Mouse (Mus musculus) activated CD4-positive, CD25-positive, alpha-beta regulatory T cell, adult 4 months (primary cell): ENCODE results near the gene Nlrp6. TPM values are rescaled to one million over a fixed set of nuclear protein-coding genes. Genes with fewer than 3 reads are reported as not detected.
"Not testable (repeated sequence)": the region's sequence is repeated elsewhere in the genome, so short reads cannot be mapped to it uniquely, and the experiment has no call there.

Source experiments
- ATAC-seq: one replicate; pipeline ENCODE4 v1.8.0; 2017
- polyA plus RNA-seq, 2 experiments: library from polyadenylated mRNA; unstranded; fragments of 100-300 nt; shearing (Covaris generic); gene quantifications; one replicate each; pipeline ENCODE4 v1.2.1; 2017

Gene Nlrp6
- not detected for polyA plus RNA-seq

DNA sequence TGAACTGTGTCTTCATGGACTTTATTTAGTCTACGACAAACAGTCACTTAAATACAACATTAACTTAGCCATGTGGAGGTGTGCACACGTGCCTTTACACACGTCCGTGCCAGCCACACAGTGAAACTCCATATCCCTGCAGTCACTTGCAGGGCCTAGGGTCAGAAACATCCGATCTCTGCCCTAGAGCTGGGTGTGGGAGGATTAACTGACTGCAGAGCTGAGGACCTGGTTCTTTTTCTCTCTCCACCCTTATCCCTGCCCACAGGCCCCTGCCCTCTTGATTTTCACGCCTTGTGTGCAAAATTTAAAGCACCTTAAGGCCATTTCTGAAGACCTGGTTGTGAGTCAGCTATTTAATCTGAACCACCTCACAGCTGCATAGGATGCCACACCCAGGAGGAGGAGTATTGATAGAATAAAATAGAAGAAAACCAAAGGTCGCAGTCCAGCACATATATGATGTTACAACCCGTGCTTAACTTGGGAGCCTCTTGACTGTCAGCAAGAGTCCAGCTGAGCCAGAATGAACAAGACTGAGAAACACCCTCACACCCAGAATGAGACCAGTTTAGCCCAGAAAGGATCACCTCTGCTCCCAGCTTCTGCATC, at the start of gene Nlrp6:
Gene Nlrp6, plus strand, starts transcription at position 485 of the 612 bp plus-strand sequence.
- ATAC-seq: no peak

DNA sequence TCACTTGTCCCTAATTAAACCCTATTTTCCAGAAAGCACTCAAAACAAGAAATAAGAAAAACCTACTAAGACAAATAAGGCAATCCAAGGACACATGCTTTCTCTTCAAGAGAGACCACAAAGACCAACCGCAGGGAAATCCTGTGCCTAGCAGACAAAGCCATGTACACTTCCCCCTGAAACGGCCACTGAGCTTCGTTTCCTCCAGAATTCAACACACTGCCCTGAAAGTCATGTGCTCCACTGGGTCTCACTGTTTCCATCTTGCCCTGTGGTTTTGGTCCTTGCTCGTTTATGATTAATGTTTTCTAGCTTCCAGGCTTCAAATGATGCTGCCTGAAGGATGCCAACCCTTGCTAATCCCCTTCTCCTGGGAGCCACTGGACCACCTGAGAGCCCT, 46.5 kb upstream of the Nlrp6 start:
- ATAC-seq: no peak

DNA sequence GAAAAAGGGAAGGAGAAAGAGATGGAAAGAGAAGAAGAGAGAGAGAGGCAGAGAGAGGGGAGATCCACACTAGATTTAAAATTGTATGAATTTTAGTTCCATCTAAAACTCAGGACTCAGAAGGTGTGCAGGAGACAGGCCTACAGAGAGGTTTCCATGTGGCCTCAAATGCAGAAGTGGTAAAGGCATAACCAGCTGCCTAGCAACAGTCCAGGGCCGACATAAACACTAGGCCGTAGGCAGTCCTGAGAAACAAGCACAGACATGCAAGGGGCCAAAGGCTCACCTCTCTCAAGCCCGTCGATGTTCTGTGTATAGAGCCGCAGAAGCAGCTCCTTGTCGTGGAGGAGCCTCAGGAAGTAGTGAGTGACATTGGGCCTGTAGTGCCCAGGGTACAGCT, 43.3 kb upstream of the Nlrp6 start:
- no peak for ATAC-seq

DNA sequence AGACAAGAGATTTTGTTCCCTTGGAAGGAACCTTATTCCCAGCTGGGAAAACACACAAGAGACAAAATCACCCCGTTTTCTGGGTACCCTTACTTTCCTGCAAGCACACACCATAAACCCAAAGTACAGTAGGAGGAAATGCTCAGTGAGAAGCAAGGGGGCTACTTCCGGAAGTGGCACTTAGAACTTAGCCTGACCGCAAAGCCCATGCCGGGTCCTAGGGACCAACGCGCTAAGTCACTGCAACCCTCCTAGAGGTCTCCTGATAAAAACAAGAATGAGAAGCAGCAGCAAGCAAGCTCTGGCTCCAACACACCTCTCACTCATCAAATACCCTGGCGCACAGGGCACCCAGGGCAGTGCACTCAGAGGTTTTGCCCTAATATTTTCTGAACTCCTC, 41.3 kb upstream of the Nlrp6 start:
- no peak for ATAC-seq

DNA sequence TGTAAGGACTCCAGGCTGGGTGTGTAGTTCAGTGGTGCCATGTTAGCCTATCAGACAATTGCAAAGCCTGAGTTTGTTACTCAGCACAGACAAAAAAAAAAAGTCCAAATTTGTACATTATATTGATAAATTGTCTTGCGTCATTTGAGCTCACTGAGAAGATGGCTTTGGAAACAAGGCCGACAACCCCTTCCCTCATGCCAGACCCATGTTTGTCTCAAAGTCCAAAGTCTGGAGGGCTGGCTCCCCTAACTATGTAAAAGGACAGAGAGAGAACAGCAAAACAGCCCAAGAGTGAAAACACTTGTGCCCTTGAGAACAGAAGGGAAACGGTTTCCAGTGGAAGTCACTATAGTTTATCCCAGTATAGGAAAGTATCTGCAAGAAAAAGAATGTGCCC, 40.3 kb upstream of the Nlrp6 start:
- no peak for ATAC-seq

DNA sequence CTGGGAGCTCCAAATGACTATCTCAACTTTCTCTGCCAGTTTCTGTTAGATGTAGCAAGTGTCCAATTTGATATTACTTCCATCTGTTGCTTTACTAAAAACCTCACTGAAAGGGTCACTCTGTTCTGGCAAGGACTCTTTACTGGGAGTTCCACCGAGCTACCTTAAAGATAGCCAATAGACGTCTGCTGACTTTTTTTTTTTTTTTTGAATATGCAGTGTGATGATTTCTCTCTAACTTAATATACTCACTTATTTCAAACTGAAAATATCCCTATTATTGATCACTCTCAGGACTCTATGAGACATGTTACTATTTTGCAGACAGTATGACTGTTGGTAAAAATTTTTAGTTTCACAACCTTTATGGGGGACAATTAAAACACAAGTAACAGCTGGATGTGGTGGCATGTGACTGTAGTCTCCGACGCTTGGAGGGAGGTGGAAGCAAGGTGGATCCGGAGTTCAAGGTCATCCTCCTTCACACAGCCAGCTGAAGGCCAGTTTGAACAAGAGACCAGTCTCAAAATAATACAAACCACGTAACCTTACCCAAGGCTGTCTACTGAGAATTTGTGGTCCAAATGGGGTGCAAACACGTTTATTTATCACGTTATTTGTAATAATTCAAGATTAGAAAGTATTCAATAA, 39.7 kb upstream of the Nlrp6 start:
- no peak for ATAC-seq

DNA sequence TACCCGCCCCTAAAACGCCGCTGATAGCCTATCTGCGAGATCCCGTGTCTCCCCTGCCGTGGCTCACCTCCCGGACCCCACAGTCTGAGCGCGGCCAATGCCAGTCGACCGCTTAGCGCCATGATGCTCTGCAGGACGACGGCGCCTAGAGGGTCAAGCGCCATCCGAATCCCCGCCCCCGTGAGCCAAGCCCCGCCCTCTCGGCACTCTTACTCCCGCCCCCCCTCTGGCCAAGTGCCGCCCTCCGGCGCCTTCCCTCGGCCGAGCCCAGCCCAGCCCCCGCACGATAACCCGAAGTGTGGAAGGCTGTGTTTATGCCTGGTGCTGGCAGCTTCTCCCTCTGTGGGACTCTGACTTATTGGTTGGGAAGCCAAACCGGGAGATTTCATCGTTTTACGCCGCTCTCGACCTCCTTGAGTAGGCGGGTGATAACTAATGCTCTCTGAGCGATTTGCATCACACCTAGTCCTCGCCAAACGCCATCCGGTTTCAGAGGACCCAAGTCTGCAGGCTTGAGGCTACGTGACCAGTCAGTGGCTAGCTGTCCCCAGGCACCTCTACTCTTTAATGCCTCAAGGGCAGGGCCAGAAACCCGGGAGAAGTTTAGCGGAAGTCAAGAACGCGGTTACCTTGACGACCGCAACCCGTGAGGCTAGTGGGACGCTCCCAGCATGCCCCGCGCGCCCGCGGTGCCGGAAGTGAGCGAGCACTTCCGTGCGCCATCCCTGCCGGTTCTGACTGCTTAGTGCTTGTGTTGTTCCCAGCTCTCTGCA, 38.8 kb upstream of the Nlrp6 start, which contains the start of the genes Psmd13 and Sirt3:
Gene Psmd13, plus strand, starts transcription at position 273 of the 773 bp plus-strand sequence.
Gene Sirt3, minus strand, starts transcription at position 614 of the 773 bp plus-strand sequence.
- ATAC-seq: peak; percentile 95

DNA sequence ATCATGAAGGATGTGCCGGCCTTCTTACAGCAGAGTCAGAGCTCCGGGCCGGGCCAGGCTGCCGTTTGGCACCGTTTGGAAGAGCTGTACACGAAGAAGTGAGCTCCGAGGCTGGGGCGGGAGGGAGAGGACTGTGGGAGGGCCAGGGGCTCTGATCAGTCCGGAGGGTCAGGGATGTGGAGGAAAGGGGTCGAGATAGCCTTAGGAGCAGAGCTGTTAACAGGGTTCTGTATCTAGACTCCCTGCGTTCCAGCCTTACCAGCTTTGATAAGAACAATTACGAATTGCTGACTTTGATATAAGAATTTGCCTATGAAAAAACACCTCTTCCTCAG, 38.3 kb upstream of the Nlrp6 start:
- no peak for ATAC-seq

DNA sequence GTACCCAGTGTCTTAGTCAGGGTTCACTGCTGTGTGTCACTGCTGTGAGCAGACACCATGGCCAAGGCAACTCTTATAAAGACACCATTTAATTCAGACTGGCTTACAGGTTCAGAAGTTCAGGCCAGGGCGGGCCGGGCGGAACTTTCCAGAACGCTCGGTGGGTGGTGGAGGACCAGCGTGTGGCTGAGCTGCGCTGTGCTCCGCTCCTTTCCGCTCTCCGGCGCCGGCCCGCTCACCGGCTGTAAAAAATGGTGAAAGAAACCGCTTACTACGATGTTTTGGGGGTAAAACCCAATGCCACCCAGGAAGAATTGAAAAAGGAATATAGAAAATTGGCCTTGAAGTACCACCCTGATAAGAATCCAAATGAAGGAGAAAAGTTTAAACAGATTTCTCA, 30.1 kb upstream of the Nlrp6 start:
- not testable (repeated sequence) for ATAC-seq

DNA sequence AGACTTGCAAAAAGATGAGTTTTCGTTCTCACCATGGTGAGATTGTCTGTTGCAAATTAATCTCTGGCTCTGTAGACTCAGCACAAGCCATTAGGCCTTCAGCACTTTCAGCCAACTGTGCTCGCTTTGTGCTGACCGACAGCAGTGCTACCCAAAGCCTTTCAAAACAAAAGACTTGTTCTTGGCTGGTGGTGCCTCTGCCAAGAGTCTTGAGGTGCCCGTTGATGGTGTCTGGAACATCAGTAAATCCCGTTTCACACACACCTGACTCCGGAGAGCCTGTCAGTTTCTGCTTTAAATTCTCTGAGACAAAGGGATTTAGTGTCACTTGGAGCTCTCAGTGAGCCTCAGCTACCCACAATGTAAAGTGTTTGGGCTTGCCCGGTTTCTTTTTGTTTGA, 26.7 kb upstream of the Nlrp6 start:
- no peak for ATAC-seq

DNA sequence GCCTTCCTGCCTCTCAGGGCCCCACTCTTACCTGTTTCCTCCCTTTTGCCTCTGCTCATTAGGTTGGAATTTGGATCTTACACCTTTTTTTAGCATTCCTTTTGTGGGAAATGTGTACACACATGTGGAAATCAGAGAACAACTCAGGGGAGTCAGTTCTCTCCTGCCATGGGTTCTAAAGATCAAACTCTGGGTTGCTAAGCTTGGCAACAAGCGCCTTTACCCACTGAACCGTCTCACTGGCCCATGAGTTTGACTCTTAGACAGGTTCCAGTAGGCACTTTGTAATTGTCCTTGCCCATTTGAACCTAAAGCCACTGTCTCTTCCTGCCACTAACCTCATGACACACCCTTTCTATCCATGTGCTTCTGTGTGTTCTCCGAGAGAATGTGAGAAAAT, 26.1 kb upstream of the Nlrp6 start:
- no peak for ATAC-seq

DNA sequence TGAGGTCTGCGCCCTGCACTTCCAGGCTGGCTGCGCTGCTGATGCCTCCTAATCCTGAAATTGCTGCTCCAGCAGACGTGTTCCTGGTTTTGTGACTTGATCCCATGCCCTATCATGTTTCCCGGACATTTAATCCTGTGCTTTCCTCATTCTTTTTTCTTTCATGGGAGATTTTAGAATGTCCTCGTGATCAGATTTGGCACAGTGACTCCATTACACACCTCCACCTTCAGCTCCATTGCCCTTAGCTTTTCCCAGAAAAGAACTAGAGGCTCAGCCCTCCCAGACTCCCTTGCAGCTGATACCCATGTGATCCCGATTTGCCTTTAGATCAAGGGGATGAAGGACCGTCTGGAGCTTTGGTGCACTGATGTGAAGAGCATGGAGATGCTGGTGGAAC, 22.8 kb upstream of the Nlrp6 start:
- ATAC-seq: no peak

DNA sequence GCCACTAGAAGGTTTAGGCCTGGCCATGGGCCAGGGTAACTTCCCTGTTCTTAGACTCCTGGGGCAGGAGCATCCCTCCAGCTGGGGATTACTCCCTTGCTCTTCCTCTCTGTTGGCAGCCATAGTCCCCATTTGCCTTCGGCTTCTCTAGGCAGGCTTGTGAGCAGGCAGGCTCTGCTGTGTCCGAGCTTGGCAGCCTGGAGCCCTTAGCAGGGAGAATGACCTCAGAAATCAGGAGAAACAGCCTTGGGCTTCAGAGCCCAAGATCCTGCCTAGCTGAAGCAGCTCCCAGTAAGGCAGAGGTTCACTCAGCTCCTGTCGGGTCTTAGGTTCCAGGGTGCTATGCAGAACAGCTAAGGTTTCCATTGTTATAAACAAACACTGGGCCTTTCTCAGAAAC, 21.6 kb upstream of the Nlrp6 start:
- no peak for ATAC-seq

DNA sequence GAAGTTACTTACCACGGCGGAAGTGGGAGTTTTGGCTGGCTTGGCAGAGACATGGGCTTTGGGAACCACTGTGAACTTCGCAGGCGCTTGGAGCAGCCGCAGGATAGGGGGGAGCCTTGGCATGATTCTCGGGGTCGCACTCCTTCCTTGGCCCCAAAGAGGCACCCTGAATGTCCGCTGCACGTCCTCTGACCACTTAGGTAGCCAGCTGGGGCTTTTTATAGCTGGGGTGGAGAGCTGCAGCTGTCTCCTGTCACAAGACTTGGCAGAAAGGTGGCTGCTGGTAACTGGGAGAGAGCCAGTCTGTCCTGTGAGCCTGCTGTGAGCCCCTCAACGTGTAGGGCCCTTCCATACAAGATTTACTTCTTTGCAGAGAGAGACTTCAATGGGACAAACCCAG, 20.5 kb upstream of the Nlrp6 start, which contains the start of gene Cox8b:
Gene Cox8b, minus strand, starts transcription at position 227 of the 400 bp plus-strand sequence.
- no peak for ATAC-seq

DNA sequence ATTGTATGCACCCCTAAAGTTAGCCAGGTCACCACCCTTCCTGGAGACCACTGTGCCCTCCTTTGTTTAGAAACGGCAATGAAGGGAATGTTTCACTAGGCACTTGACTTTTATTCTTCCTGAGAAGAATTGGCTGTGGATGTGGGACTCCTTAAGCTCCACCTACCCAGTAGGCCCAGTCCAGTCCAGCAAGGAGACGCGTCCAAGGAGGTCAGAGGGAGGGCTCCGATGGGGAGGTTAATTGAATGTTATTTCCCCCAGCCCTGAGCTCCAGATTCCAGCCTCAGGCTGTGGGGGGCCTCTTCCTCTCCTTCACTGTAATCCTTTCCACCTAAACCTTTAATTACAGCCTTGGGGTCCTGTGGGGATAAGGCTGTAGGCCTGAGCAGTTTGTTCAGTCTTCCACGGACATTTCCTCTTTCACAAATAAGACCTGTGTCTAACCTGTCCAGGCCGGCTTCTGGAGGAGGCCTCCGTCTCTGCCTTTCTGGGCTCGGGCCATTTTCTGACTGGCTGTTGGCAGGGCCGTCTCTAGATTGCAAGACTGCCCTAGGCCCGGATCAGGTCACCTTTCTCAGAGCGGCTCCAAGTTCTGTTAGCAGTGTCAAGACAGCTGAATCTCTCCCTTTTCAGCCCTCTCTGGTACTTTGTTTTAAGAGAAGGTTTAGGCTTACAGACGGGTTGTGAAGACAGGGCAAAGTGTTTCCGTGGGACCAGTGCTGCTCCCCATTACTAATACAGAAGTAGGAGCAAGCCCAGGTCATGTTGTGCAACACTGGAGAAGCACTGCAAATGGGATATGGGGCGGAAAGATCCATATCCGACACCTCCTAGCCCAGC, 18.4 kb upstream of the Nlrp6 start:
- ATAC-seq: no peak

DNA sequence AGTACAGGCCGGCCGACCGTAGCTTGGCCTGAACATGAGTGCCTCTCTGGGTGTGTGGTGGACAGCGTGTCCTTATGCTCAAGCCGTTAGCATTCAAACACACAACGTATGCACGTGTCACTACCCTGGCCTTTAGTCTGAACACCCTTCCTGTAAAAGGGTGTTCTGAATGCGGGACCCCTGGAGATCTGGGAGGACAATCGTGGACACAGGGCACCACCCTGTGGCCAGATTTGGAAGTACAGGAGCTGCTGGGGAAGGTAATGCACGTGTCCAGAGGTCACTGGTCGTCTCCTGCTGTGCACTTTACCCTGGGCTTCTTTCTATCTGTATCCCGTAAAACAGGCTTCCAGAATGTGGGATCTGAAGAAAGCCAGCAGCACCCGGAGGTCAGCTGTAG, 17.5 kb upstream of the Nlrp6 start:
- ATAC-seq: no peak

DNA sequence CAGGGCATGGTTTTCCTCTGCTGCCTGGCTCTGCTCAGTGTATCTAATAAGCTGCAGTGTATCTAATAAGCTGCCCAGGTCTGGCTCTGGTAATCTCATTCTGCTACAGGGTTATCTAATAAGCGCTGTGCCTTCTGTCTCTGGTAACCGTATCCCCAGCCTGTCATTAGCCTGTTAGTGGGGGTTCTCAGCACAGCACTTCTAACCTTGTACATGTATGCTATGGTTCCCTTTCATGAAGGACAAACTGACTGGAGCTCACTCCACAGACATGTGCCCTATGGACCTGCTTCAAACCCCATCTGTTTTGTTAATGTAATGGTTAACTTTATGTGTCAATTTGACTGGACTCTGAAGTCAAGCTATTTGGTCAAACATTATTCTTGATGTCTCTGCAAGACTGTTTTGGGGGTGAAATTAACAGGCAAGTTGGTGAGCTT, 15.0 kb upstream of the Nlrp6 start:
- ATAC-seq: no peak

DNA sequence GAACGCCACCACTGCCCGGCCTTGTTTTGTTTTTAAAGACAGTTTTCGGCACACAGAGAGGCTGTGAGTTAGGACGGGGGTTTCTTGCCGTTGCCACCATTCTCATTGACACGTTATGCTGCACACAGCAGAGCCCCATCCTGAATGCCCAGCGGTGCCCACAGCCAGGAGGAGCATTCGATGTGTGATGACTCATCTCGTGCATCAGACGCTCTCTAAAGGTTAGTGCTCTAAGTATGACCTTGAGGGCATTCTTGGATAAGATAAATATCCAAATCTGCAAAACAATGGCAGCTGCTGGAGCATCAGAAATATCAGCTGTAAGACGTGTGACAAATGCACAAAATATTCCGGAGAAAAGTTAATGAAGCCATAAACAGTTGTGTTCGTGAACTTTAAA, 13.6 kb upstream of the Nlrp6 start:
- ATAC-seq: no peak

DNA sequence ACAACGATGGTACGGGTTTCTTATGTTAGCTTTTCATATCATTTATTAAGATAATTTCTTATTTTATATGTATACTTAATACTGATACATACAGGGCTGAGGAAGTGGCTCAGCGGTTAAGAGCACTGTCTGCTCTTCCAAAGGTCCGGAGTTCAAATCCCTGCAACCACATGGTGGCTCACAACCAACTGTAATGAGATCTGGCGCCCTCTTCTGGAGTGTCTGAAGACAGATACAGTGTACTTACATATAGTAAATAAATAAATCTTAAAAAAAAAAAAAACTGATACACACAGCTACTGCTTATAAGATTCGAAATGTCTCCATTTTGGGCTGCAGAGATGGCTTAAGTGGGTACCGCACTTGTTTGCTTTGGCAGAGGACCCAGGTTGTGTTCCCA, 13.0 kb upstream of the Nlrp6 start:
- no peak for ATAC-seq

DNA sequence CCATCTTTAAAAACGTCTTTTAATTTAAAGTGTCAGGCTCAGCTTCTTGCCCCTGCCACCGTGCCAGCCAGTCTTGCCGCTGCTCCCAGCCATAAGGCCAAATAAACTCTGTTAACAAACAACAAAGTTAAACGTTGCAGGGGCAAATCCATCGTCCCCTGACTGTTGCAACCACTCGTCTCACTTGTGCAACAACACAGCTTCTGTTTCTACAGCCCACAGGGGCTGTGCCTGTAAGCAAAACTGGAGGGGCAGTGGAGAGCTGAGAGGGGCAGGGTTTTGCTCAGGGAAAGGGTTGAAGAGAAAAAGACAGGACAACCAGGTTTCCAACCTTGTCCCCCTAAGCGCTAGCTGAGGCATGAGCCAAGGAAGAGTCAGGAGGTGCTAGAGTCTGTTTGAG, 12.5 kb upstream of the Nlrp6 start:
- no peak for ATAC-seq

DNA sequence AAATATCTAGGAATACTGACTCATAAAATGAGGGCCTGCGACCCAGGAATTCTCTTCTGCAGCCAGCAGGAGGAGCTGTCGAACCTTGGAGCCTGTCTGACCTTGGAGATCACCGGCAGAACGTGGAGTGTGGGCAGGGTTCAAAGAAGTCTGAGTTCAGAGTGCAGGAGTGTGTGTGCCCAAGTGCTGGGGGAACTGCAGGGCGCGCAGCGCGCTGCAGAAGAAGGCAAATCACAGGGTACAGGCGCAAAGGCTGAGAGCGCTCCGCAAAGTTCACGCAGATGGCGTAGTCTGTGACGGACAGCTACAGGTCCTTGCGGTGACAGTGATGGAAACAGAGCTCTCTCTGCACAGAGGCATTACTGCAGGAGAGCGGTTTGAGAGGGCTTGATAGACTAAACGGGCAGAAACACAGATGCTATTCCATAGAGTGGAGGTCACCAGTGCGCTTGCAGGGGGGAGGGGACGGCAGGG, 12.0 kb upstream of the Nlrp6 start:
- peak; percentile 76 for ATAC-seq

DNA sequence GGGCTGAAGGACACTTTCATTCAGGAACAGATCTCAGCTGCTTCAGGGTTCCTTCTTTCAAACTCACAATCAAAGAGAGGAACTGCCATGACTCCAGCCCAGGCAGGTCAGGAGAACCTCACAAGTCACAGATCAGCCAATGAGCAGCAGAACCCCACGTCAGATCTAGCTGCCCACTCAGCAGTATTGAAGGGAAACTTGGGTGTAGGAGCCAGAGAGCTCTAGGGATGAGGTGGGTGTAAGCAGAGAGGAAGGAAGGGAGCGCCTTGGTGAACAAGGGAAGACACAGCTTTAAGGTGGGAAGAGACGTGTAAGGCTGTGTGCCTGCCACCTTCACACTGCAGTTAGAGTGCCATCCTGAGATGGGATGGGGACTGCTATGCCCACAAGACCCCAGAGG, 8.4 kb upstream of the Nlrp6 start:
- ATAC-seq: no peak
